Mouse (Mus musculus) forebrain, embryonic 10.5 days (tissue): ENCODE measurements at regions not wholly inside any gene's neighbourhood (a gene's known extent, or its start where the extent isn't known, plus 50 kb on each side); places are given as distances from the start of the nearest gene placed in this dataset.

Experiments used
- DNase-seq: peaks from one replicate; pipeline ENCODE4 v3.0.0-alpha.2; 2017; ENCODE audit warnings: low spot score; ENCODE audit errors: extremely low spot score
- H3K27ac ChIP-seq: fragments of 300-500 bp; sonication (generic); 2 replicates; pipeline ENCODE4 v1.5.1; 2016; ENCODE audit warnings: mild to moderate bottlenecking
- H3K27me3 ChIP-seq: fragments of 300-500 bp; sonication (generic); 2 replicates; pipeline ENCODE4 v1.6.1; 2016; ENCODE audit warnings: mild to moderate bottlenecking; ENCODE audit not compliant: poor library complexity, severe bottlenecking
- H3K36me3 ChIP-seq: fragments of 300-500 bp; sonication (generic); replicated peaks from 2 replicates; pipeline ENCODE4 v1.6.1; 2016; ENCODE audit warnings: mild to moderate bottlenecking, moderate library complexity
- H3K4me1 ChIP-seq: fragments of 300-500 bp; sonication (generic); 2 replicates; pipeline ENCODE4 v1.6.1; 2016
- H3K4me3 ChIP-seq: fragments of 300-500 bp; sonication (generic); 2 replicates; pipeline ENCODE4 v1.5.1; 2016; ENCODE audit warnings: mild to moderate bottlenecking, moderate library complexity
- H3K9me3 ChIP-seq: fragments of 300-500 bp; sonication (generic); 2 replicates; pipeline ENCODE4 v1.6.1; 2016; ENCODE audit warnings: mild to moderate bottlenecking, moderate library complexity
- WGBS: fragments of 180-500 bp; shearing (Covaris S2); methylation state at CpG from one replicate; pipeline ENCODE4 v1.1.7; 2016; 5-methylcytosine and 5-hydroxymethylcytosine counted together

DNA sequence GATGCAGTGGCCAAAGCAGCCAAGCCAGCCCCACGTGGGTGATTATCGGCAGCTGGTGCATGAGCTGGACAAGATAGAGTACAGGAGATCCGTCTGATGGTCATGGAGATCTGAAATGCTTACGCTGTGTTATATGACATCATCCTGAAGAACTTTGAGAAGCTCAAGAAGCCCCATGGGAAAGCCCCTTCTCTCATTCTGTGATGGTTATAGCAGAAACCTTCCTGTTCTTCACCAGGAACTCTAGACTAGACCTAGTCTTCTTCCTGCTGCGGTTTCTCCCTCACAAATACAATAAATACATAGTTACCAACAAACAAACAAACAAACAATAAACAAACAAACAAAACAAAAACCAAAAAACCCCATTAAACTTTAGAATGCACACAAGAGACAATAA lies 220.7 kb upstream of the Ptger4 start:
- Histone ChIP-seq H3K9me3 (no peaks in the 10 kb centered on the region), H3K27ac (no peak overlapping the region), H3K36me3 (no peaks in the 10 kb centered on the region), H3K4me1 (no peaks in the 10 kb centered on the region), H3K4me3 (no peak overlapping the region), H3K27me3 (no peaks in the 10 kb centered on the region)
- WGBS: 95% methylated on average over 5 of the region's 5 CpGs
- no peak for DNase-seq

DNA sequence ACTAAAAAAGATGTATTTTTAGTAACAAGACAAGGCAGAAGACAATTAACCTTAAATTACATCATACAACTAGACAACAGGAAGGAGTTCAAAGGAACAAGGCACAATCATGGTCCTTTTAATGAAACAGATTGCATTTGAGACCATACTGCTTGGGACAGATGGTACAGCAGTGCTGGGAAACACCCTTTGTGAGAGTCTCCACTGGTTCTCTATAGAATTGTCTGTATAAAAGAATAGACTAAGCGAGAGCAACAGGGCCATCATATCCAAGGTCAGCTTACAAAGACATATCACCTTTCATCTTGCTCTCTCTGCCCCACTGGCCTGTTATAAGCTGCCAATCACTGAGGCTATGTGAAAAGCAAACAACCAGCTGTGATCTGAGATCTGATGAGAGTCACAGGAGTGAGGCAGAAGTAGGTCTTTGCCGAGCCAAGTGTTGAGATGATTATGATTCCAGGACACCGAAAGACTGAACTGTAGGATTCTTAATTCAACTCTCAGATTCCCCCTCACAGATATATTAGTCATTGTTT lies 224.6 kb upstream of the Ptger4 start:
- Histone ChIP-seq H3K27ac (no peak overlapping the region), H3K9me3 (no peaks in the 10 kb centered on the region), H3K36me3 (no peaks in the 10 kb centered on the region), H3K4me1 (no peaks in the 10 kb centered on the region), H3K4me3 (no peak overlapping the region), H3K27me3 (no peaks in the 10 kb centered on the region)
- 78% methylated on average over 3 of the region's 3 CpGs for WGBS
- no peak for DNase-seq

DNA sequence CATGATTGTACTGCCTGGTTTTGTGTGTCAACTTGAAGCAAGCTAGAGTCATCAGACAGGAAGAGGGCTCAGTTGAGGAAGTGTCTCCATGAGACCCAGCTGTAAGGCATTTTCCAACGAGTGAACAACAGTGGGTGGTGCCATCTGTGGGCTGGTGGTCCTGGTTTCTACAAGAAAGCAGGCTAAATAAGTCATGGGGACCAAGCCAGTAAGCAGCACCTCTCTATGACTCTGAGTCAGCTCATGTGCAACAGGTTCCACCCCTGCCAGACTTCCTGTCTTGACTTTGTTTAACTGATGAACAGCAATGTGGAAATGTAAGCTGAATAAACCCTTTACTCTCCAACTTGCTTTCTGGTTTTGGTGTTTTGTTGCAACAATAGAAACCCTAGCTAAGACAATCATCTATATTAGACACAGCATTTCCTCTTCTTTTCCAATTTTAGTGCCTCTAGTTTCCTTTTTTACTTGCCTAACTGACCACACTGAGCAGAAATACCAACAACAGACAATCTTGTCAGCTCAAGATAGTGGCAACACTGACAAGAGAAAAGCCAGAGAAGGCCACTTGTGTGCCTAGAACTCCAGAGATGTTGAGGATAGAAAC lies 231.5 kb upstream of the Ptger4 start:
- Histone ChIP-seq H3K4me3 (no peak overlapping the region), H3K27me3 (no peaks in the 10 kb centered on the region), H3K9me3 (no peaks in the 10 kb centered on the region), H3K4me1 (no peaks in the 10 kb centered on the region), H3K36me3 (no peaks in the 10 kb centered on the region), H3K27ac (no peak overlapping the region)
- DNase-seq: no peak
- WGBS: 53% methylated on average over 1 of the region's 1 CpGs

DNA sequence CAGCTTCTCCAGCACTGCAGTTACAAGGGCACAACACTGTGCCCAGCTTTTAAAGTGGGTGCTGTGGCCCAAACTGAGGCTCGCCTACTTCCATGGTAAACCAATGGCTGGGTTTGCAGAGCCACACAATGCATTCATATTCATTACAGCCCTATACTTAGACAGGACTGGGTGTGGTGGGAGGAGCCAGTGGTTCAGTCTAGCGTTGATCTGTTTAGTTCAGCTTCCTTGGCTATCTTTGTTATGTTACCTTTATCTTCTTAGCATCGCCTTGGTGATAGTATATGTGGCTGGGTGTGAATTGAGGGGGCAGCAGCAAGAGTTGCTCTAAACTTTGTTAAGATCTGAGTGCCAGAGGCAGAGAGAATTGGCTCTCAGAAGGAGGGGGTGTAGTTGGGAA lies 249.3 kb upstream of the Ptger4 start:
- no peak overlapping the region for H3K27ac ChIP-seq
- H3K9me3 ChIP-seq: no peaks in the 10 kb centered on the region
- H3K36me3 ChIP-seq: no peaks in the 10 kb centered on the region
- H3K4me1 ChIP-seq: no peaks in the 10 kb centered on the region
- WGBS: 83% methylated on average over 3 of the region's 3 CpGs
- DNase-seq: no peak
- no peaks in the 10 kb centered on the region for H3K27me3 ChIP-seq
- no peak overlapping the region for H3K4me3 ChIP-seq

DNA sequence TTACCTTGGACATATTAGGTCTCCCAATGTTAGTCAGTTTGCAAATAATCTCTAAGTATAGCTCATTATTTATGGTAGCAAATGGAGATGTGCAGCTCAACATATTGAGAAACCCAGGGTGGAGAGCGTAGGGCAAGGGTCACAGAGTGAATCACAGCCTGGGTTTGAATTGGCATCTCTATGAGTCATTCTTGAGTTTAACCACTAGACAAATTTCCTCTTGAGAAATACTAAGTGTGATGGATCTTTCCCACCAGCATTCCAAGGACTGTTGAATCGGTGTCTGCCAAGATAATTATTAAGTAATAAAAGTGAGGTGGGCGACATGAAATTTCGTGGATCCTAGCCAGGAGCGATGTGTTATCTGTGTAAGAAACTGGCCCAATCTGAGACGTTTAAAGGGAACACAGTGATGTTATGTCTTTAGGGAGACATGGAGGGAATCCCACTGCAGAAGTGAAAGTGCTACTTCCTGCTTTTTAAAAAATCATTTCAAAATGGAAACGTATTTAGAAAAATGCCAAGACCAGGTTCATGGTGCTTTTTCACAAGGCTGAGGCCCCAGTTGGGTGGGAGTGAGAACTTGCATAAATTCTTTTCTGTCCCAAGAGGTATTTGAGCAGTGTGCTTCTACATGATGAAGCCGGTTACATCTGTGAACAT lies 251.3 kb upstream of the Ptger4 start:
- Histone ChIP-seq H3K4me3 (no peak overlapping the region), H3K36me3 (no peaks in the 10 kb centered on the region), H3K27me3 (no peaks in the 10 kb centered on the region), H3K4me1 (no peaks in the 10 kb centered on the region), H3K27ac (no peak overlapping the region), H3K9me3 (no peaks in the 10 kb centered on the region)
- no peak for DNase-seq
- 92% methylated on average over 8 of the region's 8 CpGs for whole genome bisulfite sequencing

DNA sequence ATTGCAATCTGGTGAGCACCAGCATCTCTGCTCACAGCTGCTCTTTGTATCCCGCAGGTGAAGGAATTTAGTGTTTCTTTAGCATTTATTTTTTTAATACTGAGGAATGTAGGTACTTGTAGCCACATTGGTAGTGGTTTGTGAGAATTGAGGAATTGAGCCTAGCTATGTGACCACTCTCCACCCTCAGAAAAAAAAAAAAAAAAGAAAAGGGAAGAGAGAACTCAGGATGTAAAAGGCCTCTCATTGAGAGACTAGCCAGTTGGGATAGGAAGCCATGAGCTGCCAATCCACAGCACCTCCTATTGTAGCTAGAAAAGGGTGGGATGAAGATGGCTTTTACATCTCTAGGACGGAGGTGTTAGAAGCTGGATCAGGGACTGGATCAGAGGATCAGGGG lies 252.0 kb upstream of the Ptger4 start:
- 88% methylated on average over 2 of the region's 2 CpGs for WGBS
- Histone ChIP-seq H3K9me3 (no peaks in the 10 kb centered on the region), H3K27ac (no peak overlapping the region), H3K27me3 (no peaks in the 10 kb centered on the region), H3K36me3 (no peaks in the 10 kb centered on the region), H3K4me1 (no peaks in the 10 kb centered on the region), H3K4me3 (no peak overlapping the region)
- DNase-seq: no peak

DNA sequence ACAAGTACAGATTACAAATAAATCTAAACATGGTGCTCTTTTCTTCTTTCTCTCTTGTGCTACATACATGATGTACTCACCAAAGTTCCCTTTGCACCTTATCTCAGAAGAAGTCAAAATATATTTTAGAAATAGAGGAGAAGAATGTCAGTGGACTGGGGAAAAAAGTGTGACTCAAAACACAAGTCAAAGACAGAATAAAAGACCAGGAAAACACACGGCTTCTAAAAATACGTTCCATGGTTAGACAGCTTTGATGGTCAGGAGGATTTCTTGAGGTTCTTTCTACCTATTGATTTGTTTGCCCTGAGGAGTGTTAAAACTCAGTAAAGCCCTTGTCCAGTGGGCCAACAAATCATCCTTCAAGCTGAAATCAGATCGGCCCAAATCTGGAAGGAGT lies 260.5 kb upstream of the Ptger4 start:
- Histone ChIP-seq H3K4me1 (no peaks in the 10 kb centered on the region), H3K27ac (no peak overlapping the region), H3K9me3 (no peaks in the 10 kb centered on the region), H3K36me3 (no peaks in the 10 kb centered on the region), H3K4me3 (no peak overlapping the region), H3K27me3 (no peaks in the 10 kb centered on the region)
- 93% methylated on average over 3 of the region's 3 CpGs for WGBS
- DNase-seq: no peak

DNA sequence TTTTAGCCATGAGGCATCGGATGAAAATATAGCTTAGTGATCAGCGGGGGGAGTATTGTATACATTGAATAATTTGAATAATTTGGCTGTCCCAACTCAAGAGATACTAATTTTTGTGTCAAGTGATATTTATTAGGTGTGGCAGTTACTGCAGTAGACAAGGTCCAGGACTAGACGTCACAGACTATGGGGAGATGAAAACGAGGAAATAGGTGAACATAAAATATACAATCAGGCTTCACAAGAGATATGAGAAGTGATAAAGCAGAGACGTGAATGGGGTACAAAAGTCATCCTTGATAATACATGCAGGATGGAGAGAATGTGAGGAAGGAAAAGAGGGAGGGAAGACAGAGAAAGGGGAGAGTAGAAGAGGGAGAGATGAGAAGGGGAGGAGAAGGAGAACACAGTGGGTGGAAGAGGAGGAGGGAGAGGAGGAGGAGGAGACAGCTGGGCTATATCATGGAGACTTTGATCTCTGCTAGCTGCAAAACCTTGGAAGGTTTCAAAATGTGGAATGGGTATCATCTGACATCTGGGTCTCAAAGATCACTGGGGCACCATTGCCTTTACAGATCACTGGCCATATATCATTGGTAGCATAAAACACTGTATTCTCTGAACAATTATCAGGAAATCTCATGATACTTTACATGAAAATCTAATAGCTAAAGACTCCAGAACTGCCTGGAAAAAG lies 263.0 kb upstream of the Ptger4 start:
- Histone ChIP-seq H3K36me3 (no peaks in the 10 kb centered on the region), H3K27me3 (no peaks in the 10 kb centered on the region), H3K27ac (no peak overlapping the region), H3K4me3 (no peak overlapping the region), H3K9me3 (no peaks in the 10 kb centered on the region), H3K4me1 (no peaks in the 10 kb centered on the region)
- WGBS: 92% methylated on average over 5 of the region's 5 CpGs
- DNase-seq: no peak

DNA sequence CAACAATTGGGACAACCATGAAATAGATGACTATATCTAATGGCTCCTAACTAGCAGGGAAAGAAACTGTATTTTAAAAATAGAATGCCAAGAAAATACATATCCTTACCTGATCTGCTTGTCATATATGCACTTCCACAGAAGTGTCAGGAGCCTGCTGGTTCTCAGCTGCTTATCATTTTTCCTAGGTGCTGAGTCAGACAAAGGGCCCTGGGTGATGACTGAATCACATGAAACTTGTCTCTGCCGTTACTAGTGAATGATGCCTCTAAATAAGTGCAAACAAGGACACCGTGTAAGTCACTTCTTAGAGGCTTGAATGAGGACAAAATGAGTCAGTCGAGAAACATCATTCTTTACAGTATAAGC lies 263.5 kb upstream of the Ptger4 start:
- no peaks in the 10 kb centered on the region for H3K4me1 ChIP-seq
- H3K4me3 ChIP-seq: no peak overlapping the region
- H3K36me3 ChIP-seq: no peaks in the 10 kb centered on the region
- WGBS: 90% methylated on average over 3 of the region's 3 CpGs
- no peak overlapping the region for H3K27ac ChIP-seq
- no peak for DNase-seq
- no peaks in the 10 kb centered on the region for H3K27me3 ChIP-seq
- no peaks in the 10 kb centered on the region for H3K9me3 ChIP-seq

DNA sequence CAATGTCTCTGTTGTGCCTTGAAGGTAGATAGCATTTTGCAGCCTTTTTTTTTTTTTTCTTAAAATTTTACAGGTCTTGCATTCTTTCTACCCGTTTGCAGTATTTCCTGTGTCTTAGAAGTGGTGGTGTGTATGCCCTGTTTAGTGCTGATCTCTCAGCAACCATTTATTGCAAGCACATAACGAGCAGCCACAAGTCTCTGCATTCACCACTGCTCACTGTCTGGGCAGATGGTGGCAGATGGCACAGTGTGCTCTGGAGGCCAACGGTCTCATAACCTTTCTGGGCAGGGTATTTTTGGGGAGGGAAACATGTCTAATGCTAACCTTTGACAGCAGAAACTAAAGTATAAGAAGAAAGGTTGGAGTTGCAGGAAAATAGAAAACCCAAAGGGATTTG lies 266.1 kb upstream of the Ptger4 start:
- Histone ChIP-seq H3K36me3 (no peaks in the 10 kb centered on the region), H3K4me3 (no peak overlapping the region), H3K27me3 (no peaks in the 10 kb centered on the region), H3K9me3 (no peaks in the 10 kb centered on the region), H3K27ac (no peak overlapping the region), H3K4me1 (peaks cover 4% of the 10 kb centered on the region; the same call in 1 of the 2 replicates)
- DNase-seq: no peak
- WGBS: 68% methylated on average over 3 of the region's 3 CpGs

DNA sequence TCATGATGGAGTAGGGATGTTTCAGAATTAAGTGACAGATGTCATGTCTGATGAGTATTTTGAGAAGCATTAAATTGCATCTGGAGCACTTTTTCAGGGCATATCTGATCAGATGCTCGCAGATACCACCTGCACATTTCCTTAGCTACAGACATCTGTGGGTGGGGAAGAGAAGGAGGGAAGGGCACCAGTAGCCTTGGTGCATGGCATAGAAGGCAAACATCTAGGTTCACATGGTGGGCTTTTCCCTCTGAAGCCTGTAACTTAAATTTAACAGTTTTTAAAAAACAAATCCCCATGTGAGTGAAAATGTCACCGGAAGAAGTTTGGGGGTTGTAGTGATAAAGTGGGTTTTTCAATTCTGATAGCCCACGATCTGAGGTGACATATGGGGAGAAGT lies 267.1 kb upstream of the Ptger4 start:
- 88% methylated on average over 3 of the region's 3 CpGs for WGBS
- H3K4me3 ChIP-seq: no peak overlapping the region
- peaks cover 4% of the 10 kb centered on the region; the same call in 1 of the 2 replicates for H3K4me1 ChIP-seq
- no peak for DNase-seq
- no peaks in the 10 kb centered on the region for H3K36me3 ChIP-seq
- no peaks in the 10 kb centered on the region for H3K27me3 ChIP-seq
- H3K9me3 ChIP-seq: no peaks in the 10 kb centered on the region
- no peak overlapping the region for H3K27ac ChIP-seq

DNA sequence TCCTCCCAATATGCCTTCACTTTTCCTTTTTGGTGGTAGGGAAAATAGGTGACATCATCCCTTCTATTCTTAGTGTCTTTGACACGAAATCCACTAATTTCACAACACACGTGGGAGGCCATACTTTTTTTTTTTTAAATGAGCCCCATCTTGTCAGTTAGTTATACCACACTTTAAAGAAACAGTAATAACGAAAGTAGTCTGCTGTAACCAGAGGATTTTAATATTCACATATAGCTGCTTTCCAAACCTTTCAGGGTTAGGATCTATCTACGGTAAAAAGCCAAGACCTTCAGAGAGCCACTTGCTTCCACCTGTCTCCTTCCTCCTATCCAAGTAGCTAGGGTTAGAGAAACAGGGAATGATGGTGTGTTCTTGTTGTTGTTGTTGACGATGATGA lies 268.6 kb upstream of the Ptger4 start:
- Histone ChIP-seq H3K4me1 (peaks cover 4% of the 10 kb centered on the region; the same call in 1 of the 2 replicates), H3K27ac (no peak overlapping the region), H3K36me3 (no peaks in the 10 kb centered on the region), H3K9me3 (no peaks in the 10 kb centered on the region), H3K27me3 (no peaks in the 10 kb centered on the region), H3K4me3 (no peak overlapping the region)
- WGBS: 90% methylated on average over 5 of the region's 5 CpGs
- DNase-seq: no peak

DNA sequence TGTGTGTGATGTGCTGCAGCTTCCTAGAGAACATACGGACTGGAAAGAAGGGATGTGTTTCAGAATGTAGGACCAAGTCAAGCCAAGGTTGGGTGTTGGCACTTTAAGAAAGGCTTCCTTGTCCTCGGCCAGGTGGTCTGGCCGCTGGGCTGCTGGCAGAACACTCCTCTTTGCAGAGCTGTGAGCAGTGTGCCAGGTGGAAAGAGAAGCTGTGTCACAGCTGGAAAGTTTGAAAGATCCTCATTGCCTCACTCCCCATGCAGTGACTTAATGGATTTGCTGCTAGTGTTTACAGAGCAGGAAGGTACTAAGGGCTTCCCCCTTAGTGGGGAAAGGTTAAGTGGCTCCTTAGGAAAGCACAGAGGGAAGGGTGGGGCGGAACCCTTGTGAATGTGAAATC lies 269.2 kb upstream of the Ptger4 start:
- Histone ChIP-seq H3K4me1 (peaks cover 4% of the 10 kb centered on the region; the same call in 1 of the 2 replicates), H3K27me3 (no peaks in the 10 kb centered on the region), H3K36me3 (no peaks in the 10 kb centered on the region), H3K9me3 (no peaks in the 10 kb centered on the region), H3K4me3 (no peak overlapping the region), H3K27ac (no peak overlapping the region)
- no peak for DNase-seq
- 61% methylated on average over 4 of the region's 4 CpGs for WGBS
